Mouse (Mus musculus) embryo, embryonic 11.5 days (tissue): Measurements from ENCODE around the gene Cap1.
A peak's percentile ranks its signal among the peaks of the same experiment; 100 is the strongest.

Experiments used
- DNase-seq: peaks from one replicate; pipeline ENCODE4 v3.0.0-alpha.2; 2012; ENCODE audit warnings: low read depth, low spot score

Cap1 gene

GRCm38 (mm10) chr4:122885768-122886578 lies at the start of gene Cap1:
TSS of gene Cap1 (minus strand) at chr4:122886056.
- DNase-seq = peak; percentile 99

- no peak for DNase-seq
Observed at GRCm38 (mm10) chr4:122933857-122934256, 48.0 kb upstream of the Cap1 start.

- DNase-seq = no peak
Observed at GRCm38 (mm10) chr4:122933051-122933591, 47.3 kb upstream of the Cap1 start.

DNA sequence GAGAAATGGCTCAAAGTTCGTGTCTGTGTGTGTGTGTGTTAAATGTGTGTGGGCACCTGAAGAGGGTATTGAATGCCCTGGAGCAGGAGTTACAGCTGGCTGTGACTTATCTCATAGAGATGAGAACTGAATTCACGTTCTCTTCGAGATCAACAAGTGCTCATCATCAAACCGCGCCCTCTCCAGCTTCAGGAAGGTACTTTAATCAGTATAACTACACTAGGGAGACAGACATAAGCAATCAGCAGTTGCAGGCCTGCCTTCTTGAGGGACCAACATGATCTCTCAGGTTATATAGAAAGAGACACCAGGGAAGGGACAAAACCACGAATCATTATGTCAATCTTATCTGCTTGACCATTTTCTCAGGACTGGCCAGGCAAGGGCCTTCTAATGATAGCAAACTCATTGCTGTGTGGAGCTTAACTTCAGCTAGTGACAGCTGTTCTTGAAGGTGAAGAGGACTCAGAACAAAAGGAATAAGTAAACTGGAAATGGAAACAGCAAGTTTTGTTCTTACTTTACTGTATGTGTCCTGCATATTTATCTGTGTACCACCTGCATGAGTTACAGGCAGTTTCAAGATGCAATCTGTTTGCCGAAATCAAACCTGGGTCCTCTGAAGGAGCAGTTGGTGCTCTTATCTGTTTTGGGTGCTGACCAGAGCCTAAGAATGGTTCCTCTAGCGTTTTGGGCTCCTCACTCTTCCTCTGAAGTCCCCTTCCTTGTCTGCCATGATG lies 46.6 kb upstream of the Cap1 start:
- DNase-seq = no peak

DNA sequence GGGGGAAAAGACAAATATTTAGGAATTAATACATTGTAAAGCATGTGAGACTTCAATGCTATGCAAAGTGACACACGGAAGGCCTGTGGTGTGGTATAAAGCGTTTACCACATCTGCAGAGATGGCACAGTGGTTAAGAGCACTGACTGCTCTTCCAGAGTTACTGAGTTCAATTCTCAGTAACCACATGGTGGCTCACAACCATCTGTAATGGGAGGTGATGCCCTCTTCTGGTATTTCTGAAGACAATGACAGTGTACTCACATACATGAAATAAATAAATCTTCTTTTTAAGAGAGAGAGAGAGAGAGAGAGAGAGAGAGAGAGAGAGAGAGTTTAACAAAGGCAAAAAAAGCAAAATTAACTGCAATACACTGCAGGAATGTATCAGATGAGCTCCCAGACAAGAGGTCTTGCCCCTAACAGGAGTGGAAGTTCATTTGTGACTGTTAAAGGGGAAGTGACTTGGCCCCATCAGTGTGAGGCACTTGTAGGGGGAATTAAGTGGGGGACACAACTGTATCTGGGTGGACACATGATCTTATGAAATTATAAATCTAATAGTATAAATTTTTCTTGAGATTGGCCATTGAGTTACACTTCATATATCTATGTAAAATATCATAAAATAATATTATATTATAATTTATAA lies 45.2 kb upstream of the Cap1 start:
- no peak for DNase-seq

- DNase-seq = no peak
Observed at GRCm38 (mm10) chr4:122923392-122924344, 37.8 kb upstream of the Cap1 start.

DNA sequence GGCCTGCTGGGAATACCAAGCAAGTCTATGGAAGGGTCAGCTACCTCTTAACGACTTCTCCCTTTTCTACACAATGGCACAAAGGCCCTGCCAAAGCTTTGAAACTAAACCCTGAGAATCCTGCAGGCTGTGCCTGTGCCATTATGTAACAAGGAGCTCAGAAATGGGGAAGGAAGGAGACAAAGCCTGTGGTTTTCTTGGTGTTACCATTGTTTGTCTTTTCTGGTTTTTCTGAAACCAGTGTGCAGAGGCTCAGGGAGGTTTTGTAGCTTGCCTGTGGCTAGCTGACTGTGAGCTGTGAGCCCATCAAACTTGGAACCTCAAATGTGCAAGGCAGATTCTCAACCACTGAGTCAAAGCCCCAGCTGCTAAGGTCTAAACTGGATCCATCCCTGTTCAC lies 37.0 kb upstream of the Cap1 start:
- no peak for DNase-seq

DNA sequence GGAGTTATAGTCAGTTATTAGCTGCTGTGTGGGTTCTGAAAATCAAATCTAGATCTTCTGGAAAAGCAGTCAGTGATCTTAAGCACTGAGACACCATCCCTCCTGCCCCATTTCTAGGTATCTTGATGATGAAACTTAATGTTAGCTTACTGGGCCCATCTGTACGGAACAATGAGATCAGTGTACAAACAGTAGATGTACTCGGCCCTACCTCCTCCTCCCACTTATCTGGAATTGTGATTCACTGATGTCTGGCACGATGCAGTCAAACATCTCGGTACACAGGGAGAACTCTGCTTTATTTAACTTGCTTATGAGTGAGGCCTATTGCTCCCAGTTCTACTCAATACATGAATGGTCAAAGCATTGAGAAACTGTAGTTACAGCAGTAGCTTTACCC lies 30.1 kb upstream of the Cap1 start:
- no peak for DNase-seq

DNA sequence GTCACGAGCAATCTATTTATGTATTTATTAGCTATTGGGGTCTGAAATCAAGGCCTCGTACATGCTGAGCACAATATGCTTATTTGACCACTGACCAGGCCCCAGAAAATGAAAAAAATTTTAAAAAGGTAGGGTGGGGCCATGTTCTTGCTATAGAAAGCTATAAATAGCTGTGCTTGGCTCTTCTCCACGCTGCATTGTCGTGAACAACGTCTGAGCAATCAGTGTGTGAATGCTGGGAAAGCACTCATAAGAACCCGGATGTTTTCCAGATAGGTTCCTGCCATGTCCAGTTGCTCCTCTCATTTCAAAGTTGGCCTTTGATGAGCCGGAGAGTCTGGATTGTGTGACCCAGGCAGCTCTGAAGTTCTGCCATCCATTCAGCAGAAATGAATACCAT lies 28.3 kb upstream of the Cap1 start:
- DNase-seq = no peak

- no peak for DNase-seq
Observed at GRCm38 (mm10) chr4:122912613-122913012, 26.8 kb upstream of the Cap1 start.

DNA sequence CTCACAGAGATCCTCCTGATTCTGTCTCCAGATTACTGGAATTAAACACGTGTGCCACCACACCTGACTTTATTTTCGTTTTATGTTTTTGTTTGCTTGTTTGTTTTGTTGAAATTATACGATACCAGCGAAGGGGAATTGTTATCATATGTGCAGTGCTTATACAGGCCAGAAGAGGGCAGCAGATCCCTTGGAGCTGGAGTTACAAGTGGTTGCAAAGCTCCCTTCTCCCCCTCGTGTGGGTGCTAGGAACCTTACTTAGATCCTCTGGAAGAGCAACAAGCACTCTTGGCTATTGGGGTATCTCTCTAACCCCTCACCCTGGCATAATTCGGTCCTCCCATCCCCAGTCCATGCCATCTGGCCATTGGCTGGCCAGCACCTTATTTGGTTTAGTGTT lies 24.7 kb upstream of the Cap1 start:
- no peak for DNase-seq

DNA sequence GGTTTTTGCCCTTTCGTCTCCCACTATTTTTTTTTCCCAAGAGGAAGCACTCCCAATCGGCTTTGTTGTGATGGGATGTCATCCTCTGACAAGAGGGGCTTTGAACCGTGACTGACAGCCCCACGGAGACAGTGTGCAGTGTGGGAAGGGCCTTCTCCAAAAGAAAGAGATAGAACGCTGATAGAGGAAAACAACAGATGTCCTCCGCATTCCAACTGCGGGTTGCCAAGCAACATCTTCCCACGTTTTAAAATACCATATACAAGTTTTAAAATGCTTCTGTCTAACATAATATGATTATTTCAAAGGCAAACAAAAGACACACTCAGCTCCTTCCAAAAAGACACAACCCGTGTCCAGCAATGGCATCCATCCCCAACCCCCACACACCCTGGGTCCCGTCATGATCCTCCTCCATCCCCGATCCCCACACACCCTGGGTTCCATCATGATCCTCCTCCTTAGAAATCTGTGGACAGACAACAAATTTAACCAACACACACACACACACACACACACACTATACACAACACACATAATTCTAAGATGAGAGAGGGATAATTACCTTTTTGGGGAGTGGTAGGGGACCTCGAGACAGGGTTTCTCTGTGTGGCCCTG lies 23.8 kb upstream of the Cap1 start:
- DNase-seq = no peak

GRCm38 (mm10) chr4:122905359-122905758 lies 19.5 kb upstream of the Cap1 start:
- DNase-seq = no peak

DNA sequence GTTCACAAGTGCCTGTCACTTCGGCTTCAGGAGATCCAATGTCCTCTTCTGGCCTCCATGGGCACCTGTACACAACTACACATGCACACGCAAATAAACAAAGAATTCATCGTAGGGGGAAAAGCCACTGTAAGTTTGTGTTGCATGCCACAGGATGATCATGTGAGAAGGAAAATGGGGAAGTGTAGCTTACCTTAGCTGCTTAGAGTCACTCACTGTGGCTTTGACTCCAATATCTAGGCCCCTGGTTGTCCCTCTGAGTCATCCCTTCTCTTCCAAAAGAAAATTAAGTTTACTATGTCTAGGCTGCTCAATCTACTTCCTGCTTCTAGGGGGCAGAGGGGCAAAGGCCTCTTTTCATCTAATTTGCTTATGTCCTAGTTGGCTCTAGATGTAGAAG lies 17.9 kb upstream of the Cap1 start:
- no peak for DNase-seq

DNA sequence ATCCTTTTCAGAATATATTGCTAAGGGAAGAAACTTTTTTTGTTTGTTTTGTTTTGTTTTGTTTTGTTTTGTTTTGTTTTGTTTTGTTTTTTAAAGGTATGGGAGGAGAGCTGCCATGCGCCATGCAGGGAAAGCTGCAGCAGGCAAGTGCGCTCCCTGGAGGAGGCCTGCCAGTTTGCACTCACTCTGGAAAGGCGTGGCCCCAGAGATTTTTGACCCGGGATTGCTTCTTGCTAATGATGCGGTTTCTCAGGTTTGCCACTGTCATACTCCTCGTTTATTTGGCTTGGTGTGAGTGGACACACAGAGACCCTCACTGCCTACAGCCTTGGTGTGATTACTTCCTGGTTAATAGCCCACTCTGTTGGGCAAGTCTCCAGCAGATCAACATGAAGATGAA lies 16.3 kb upstream of the Cap1 start:
- DNase-seq = no peak

DNA sequence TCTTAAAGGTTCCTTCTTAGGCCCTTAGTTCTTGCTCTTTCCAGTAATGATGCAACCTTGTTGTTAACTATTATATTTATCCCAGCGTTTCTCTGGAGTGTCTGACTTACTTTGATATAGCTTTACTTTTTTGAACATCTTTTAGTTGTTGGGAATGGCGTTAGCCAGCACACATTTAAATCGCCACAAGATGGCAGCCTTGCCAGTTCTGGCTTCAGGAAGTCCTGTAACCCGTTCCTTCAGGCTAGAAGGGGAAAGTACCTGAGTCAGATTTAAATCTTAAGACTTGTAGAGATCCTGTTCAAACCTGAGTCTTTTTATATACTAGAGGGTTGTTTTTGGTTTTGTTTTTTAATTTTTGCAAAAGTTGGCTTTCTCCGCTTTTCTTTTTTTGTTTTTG lies 12.5 kb upstream of the Cap1 start:
- DNase-seq = peak; percentile 43

DNA sequence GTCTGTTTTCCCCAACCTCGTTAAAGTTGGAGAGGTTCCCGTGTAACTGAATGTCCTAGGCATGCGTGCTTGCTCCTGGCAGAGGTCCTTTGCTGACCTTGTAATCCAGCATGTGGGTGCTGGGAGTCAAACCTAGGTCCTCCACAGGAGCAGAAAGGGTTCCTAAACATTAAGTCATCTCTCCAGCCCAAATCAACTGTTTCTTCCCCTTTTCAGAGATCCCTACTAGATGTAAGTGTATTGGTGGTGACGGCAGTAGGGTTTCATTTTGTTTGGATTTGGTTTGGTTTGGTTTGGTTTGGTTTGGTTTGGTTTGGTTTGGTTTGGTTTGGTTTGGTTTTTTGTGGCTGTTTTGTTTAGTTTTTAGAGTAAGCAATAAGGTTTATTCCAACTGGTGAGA lies 11.9 kb upstream of the Cap1 start:
- DNase-seq = no peak

GRCm38 (mm10) chr4:122892157-122892556 lies 6.3 kb upstream of the Cap1 start:
- DNase-seq = no peak

- DNase-seq = no peak
Observed at GRCm38 (mm10) chr4:122891597-122891996, 5.7 kb upstream of the Cap1 start.

DNA sequence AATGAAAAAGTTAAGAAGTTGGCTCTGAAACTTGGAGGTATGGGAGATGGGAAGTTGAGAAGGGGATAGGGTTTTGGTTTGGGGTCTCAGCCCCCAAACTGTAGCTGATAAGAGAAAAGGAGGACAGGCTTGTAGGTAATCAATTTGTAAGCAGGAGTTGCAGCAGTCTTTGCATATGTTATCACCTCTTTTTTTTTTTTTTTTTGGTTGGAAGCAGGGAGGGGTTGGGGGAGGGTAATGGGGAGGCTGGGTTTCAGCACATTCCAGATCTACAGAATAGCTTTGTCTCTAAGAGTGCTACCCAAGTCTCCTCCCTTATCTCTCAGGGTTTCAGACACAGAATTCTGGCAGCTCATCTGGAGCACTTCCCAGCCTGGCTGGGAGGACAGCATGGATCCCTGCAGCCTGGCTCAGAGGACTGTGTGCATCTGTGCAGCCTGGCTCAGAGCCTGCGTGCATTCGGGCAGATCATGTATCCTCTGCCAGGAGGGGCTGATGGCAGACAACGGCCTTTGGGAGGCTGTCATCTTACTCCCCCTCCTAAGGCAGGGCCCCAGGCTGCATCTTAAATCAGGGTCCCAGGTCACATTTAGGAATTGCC lies 5.1 kb upstream of the Cap1 start:
- no peak for DNase-seq
